Comparison of ENCODE assay signal across 12 mouse cellular contexts in the genomic region with DNA sequence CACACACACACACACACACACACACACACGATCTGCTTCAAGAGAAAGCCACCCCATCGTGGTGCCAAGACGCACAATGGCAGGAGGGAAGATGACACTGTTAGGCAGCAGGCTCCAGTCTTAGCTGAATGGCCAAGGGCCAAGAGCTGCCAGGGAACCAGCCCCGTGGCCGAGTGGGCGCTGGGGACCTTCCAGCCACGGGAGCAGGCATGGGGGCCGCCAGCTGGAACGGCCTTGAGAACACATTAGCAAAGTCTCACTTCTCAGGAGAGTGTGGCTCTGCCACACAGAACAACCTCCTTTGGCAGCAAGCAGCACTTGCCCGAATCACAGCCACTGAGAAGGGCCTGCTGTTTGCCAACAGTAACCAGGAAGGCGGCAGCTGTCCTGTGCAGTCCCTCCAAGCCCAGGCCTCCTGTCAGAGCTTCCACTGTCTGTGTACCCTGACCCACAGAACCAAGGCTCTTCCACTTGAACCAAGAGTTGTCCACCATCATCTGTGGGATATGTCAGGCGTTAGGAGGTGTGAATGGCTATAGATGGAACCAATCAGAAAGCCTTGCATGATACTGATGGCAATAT. TPM values are rescaled to one million over a fixed set of nuclear protein-coding genes. Genes with fewer than 3 reads are reported as not detected.
DNase-seq lines count a peak whose midpoint lies in the region; ATAC-seq lines count a peak whose summit lies in the region.
"Had no signal": no experiment of that assay in that cellular context is flagged by ENCODE, and none has a peak within 500 bp of the region (broad histone marks: within the 10 kb centered on the region; RNA-seq: fewer than 3 reads in every experiment).

No protein-coding gene starts in this region.

- peaks cover 93% of the 10 kb centered on the region for H3K4me1 ChIP-seq in hindbrain, embryonic 10.5 days (replicated peaks)
- H3K4me1 ChIP-seq in hindbrain, embryonic 11.5 days (replicated peaks; ENCODE audit: control insufficient read depth, insufficient read depth, low read length): peaks cover 8% of the 10 kb centered on the region
- peaks cover 67% of the 10 kb centered on the region for H3K4me1 ChIP-seq in heart, embryonic 12.5 days (replicated peaks)

- H3K4me3 ChIP-seq in hindbrain, embryonic 10.5 days: no peak overlapping the region
- H3K4me3 ChIP-seq in hindbrain, embryonic 11.5 days (ENCODE audit: low read depth, low read length): no peak overlapping the region
- no peak overlapping the region for H3K4me3 ChIP-seq in heart, embryonic 12.5 days
- H3K4me3 ChIP-seq: stomach, embryonic 15.5 days had no signal

- WGBS in hindbrain, embryonic 10.5 days: 90% methylated on average over 12 of the region's 12 CpGs
- 94% methylated on average over 12 of the region's 12 CpGs for WGBS in hindbrain, embryonic 11.5 days
- WGBS in heart, embryonic 12.5 days: 92% methylated on average over 12 of the region's 12 CpGs

- H3K36me3 ChIP-seq in hindbrain, embryonic 10.5 days: no peaks in the 10 kb centered on the region
- no peaks in the 10 kb centered on the region for H3K36me3 ChIP-seq in hindbrain, embryonic 11.5 days (ENCODE audit: control insufficient read depth, insufficient read depth, low read length)
- no peaks in the 10 kb centered on the region for H3K36me3 ChIP-seq in heart, embryonic 12.5 days
- H3K36me3 ChIP-seq: stomach, embryonic 15.5 days had no signal

- DNase-seq in hindbrain, embryonic 10.5 days (ENCODE audit: low spot score): no peak
- DNase-seq in hindbrain, embryonic 11.5 days (ENCODE audit: low spot score): no peak
- peak; percentile 38 for DNase-seq in right cerebral cortex, postnatal 14 days
- no peak for DNase-seq in right cerebral cortex, adult 2 months (ENCODE audit: low spot score in 2 of 2)
- peak; percentile 56 for DNase-seq in gastrocnemius, postnatal 10 days
- DNase-seq in heart, adult 9 months (ENCODE audit: low spot score in 2 of 2): no peak
- DNase-seq: kidney, adult 8-10 months; layer of hippocampus, postnatal 36 days had no signal

- no peak overlapping the region for H3K9ac ChIP-seq in hindbrain, embryonic 11.5 days (ENCODE audit: low read depth, low read length)
- no peak overlapping the region for H3K9ac ChIP-seq in heart, embryonic 12.5 days
- H3K9ac ChIP-seq: liver, embryonic 14.5 days; stomach, embryonic 15.5 days had no signal

- ATAC-seq in hindbrain, embryonic 11.5 days (ENCODE audit: low FRiP score): no peak
- no peak for ATAC-seq in heart, embryonic 12.5 days (ENCODE audit: insufficient number of reproducible peaks, low FRiP score)

- H3K9me3 ChIP-seq in hindbrain, embryonic 10.5 days: no peaks in the 10 kb centered on the region
- no peaks in the 10 kb centered on the region for H3K9me3 ChIP-seq in hindbrain, embryonic 11.5 days (ENCODE audit: control insufficient read depth, low read length)
- no peaks in the 10 kb centered on the region for H3K9me3 ChIP-seq in heart, embryonic 12.5 days (replicated peaks)
- H3K9me3 ChIP-seq: stomach, embryonic 15.5 days had no signal

- H3K27ac ChIP-seq in hindbrain, embryonic 10.5 days: peak overlapping the region; percentile 51; the same call in 1 of the 2 replicates
- H3K27ac ChIP-seq in hindbrain, embryonic 11.5 days (ENCODE audit: low read depth, low read length): no peak overlapping the region
- H3K27ac ChIP-seq in heart, embryonic 12.5 days (ENCODE audit: poor library complexity, severe bottlenecking): no peak overlapping the region
- H3K27ac ChIP-seq: liver, embryonic 14.5 days; stomach, embryonic 15.5 days had no signal

- H3K27me3 ChIP-seq in hindbrain, embryonic 10.5 days (ENCODE audit: insufficient read depth, poor library complexity, severe bottlenecking): peaks cover 47% of the 10 kb centered on the region
- no peaks in the 10 kb centered on the region for H3K27me3 ChIP-seq in hindbrain, embryonic 11.5 days (ENCODE audit: control insufficient read depth, insufficient read depth, low read length)
- no peaks in the 10 kb centered on the region for H3K27me3 ChIP-seq in heart, embryonic 12.5 days (replicated peaks)
- H3K27me3 ChIP-seq: CH12.LX; stomach, embryonic 15.5 days had no signal

- H3K4me2 ChIP-seq in hindbrain, embryonic 11.5 days (replicated peaks; ENCODE audit: low read depth, low read length): no peak overlapping the region
- no peak overlapping the region for H3K4me2 ChIP-seq in heart, embryonic 12.5 days
- H3K4me2 ChIP-seq: stomach, embryonic 15.5 days had no signal

RNA-seq across cellular contexts. Expression of a gene that starts 30.1 kb away (rescaled TPM):
- polyA plus RNA-seq in hindbrain, embryonic 10.5 days (2016; fragmentation: Nextera tagmentation; extraction: Ambion mirVana): 3.7 and 4.1 TPM in 2 replicates
- polyA plus RNA-seq in hindbrain, embryonic 11.5 days (2014; fragmentation: Nextera tagmentation; extraction: Ambion mirVana): 3.8 and 5.3 TPM in 2 replicates
- total RNA-seq in gastrocnemius, postnatal 10 days (2021): 10 to 100 TPM; 11.2 to 13.8 TPM
- polyA plus RNA-seq in heart, embryonic 12.5 days (2016; fragmentation: Nextera tagmentation; extraction: Ambion mirVana): 11.6 and 12.2 TPM in 2 replicates

Comparison
In these comparisons a context has a peak if more than half of its experiments do, and no peak if none do; other contexts are left out.
1. DNase-seq: peak in right cerebral cortex, postnatal 14 days (single experiment) and gastrocnemius, postnatal 10 days (single experiment); none in hindbrain, embryonic 10.5 days (single experiment), hindbrain, embryonic 11.5 days (single experiment), right cerebral cortex, adult 2 months (0 of 2) and heart, adult 9 months (0 of 2).